Mouse (Mus musculus): ENCODE measurements around the gene Olfr539.
"Not testable (repeated sequence)": the region's sequence is repeated elsewhere in the genome, so short reads cannot be mapped to it uniquely, and the experiment has no call there.

The Olfr539 gene

DNA sequence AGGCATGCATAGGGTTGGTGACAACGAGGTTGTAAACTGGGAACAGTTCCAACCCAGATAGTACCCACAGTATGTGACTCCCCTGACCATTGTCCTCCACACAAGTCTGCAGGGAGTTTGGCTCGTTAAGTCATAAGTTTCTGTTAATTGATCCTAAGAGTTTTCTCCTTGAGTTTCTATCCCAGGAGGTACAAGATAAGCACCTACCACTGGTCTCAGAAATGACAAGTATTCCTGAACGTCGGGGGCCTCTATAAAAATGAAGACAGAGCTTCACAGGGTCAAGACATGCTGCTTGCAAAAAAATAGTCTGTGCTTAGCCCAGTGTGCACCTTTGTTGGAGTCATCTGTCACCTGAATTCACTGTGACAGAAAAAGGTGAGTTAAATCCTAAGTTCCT lies at the start of gene Olfr539:
Gene Olfr539, plus strand, starts transcription at position 301 of the 400 bp plus-strand sequence.
- DNase-seq (ENCODE audit: low spot score in 2 of 2) = no peak

DNA sequence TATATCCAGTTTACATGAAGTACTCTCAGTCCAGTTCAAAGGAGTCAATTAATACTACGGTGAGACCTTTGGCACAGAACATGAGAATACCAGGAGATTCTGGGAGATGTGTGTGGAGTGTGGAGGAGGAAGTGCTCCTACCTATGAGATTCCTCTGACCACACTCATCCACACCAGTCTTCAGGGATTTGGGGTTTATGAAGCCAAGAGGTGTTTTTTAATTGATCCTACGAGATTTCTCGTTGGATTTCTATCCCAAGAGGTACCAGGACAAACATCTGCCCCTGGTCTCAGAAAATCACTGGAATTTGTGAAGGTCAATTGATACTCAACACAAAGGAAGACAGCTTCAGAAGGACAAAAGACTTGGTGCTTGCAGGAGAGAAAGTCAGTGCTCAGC lies 31.1 kb upstream of the Olfr539 start, which contains the start of gene Olfr61:
Gene Olfr61, plus strand, starts transcription at position 301 of the 400 bp plus-strand sequence.
- not testable (repeated sequence) for DNase-seq (ENCODE audit: low spot score in 2 of 2)

DNA sequence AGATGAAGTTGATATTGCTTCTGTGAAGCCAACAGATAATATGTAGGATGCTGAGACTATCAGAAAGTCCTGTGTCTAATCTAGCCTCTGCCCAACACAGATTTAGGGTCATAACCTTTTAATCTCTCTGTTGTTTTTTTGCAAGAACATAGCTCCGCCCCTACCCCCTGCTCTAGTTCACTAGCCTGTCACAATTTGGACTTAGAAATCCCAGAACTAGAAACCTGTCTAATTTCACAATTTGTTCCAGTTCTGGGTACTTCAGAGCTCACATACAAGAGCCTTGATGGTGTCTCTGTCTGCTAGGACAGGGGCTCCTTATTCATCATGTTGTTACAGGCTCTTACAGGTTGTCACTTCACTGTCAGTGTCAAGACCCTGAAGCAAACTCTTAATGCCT lies 29.2 kb upstream of the Olfr539 start:
- no peak for DNase-seq (ENCODE audit: low spot score in 2 of 2)

DNA sequence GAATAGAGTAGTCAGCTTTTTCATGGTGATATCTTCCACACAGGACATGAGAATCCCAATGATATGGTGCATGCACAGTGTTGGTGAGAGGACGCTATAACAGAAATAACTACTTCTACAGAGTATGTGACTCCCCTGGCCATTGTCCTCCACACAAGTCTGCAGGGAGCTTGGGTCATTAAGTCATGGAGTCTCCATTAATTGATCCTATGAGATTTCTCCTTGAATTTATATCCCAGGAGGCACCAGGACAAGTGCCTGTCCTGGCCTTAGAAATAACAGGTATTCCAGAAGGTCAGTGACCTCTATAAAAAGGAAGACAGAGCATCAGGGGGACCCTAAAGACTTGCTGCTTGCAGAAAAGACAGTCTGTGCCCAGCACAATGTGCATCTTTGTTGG lies 13.6 kb upstream of the Olfr539 start, which contains the start of gene Olfr53:
Gene Olfr53, plus strand, starts transcription at position 301 of the 400 bp plus-strand sequence.
- no peak for DNase-seq (ENCODE audit: low spot score in 2 of 2)

DNA sequence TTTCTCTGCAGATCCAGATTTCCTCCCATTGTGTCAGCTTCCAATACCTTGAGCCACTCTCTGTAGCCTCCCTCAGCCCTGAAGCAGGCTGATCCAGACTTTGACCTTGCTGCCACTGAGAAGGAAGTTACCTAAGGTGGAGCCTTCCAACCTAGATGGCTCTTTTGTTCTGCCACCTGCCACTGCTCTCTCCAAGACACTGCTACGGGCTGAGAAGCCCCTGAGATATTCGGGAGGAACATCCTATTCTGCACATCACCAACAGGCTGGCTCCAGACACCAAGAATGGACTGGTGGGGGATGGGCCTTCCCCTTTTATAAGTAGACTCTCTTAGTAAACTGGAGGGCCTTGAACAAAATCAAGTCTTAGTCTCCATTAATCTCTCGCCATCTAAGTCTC lies 11.0 kb downstream of the Olfr539 start:
- DNase-seq (ENCODE audit: low spot score in 2 of 2) = not testable (repeated sequence)

DNA sequence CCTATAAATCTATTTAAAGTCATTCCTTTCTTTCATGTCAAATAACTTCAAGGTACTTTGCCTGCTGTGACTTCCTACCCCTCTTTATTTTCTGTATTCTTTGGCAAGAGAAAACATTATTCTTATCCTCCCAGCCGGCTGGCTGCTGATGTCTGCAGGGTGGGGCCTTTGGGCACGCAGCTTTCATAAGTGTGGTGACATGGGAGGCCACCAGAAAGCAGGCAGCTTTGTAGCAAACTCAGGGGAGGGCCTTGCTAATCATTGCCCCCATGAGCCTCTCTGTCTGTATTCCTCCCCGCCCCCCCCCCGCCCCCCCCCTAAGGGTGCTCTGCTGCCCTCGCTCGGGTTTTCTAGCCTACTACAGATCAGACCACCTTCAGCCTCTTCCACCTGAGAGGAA lies 16.1 kb downstream of the Olfr539 start:
- DNase-seq (ENCODE audit: low spot score in 2 of 2) = no peak

DNA sequence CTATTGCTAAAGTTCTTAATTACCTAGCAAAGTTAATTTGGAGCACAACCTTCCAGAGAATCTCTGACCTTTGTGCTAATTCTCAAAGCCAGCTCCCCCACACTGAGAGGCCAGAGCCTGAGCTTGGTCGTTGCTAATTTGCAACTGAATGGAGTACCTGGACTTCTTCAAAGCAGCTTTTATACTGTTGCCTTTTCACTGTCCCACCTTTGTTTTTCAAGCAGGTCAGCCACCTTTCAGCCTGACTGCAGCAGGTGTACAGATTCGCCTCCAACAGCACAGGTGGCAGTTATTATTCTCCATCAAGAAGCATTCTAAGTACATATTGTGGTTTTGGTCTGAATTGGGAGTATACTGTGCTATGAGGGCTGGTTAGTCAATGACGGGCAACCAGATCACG lies 19.9 kb downstream of the Olfr539 start:
- DNase-seq (ENCODE audit: low spot score in 2 of 2) = not testable (repeated sequence)

DNA sequence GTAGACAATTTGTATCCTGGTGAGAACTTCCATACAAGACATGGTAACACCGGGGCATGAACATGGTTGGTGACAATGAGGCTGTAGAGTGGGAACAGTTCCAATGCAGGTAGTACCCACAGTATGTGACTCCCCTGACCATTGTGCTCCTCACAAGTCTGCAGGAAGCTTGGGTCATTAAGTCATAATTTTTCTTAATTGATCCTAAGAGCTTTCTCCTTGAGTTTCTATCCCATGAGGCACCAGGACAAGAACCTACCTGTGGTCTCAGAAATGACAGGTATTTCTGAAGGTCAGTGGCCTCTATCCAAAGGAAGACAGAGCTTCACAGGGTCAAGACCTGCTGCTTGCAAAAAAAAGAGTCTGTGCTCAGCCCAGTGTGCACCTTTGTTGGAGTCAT lies 21.9 kb downstream of the Olfr539 start, which contains the start of gene Olfr45:
Gene Olfr45, plus strand, starts transcription at position 301 of the 400 bp plus-strand sequence.
- DNase-seq (ENCODE audit: low spot score in 2 of 2) = no peak

DNA sequence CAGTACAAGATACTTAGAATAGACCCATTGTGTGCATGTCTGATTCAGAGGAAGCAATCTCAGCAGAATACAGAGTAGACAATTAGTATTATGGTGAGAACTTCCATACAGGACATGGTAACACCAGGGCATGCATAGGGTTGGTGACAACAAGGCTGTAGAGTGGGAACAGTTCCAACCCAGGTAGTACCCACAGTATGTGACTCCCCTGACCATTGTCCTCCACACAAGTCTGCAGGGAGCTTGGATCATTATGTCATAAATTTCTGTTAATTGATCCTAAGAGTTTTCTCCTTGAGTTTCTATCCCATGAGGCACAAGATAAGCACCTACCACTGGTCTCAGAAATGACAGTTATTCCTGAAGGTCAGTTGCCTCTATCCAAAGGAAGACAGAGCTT lies 37.2 kb downstream of the Olfr539 start, which contains the start of gene Olfr541:
Gene Olfr541, plus strand, starts transcription at position 301 of the 400 bp plus-strand sequence.
- no peak for DNase-seq (ENCODE audit: low spot score in 2 of 2)

DNA sequence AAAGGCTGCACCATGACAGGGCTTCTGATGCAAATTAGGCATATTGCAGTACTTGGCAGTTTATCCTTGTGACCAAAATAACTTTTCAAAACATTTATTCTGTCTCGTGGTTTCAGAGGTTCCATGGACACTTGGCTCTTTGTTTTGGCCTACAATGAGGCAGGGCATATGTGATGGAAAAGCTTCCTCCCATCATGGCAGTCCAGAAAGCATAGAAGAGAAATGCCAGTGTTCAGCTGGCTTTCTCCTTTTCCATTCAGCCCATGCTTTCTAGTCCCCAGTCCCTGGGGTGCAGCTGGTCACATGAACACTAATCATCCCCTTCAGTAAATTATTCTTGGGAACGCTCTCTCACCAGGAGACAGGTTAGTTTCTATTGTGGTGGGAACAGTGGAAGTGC lies 46.6 kb downstream of the Olfr539 start:
- no peak for DNase-seq (ENCODE audit: low spot score in 2 of 2)

DNA sequence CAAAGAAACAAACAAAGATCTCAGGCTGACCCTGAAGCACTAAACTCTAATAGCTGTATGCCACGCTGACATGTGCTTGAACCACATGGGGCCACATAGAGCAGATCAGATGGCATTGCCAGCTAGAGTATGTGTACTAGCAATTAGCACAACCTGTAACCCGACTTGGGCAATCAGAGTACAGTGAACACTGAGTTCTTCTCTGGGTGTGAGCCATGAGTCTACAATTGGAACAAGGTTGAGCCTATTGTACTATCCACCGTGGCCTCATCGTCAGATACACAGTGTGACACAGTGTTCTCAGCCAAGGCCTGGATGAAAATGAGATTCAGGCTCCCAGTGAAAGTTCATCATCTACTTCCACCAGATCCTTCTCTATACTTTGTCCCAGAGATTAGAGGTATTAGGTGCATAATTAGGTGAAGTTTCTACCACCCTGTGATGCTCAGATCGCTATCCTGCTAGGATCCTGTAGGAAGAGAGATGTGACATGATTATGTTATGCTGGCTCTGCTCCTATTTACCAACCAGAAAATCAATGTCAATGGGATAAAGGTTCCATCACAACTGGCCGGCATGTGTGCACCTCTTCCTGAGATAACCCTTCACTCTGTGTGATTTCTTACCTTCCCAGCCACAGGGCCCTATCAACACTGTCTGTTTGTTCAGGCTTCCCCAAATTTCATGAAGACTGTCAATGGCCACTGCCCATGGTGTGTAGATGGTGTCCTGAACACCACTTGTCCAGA lies 48.0 kb downstream of the Olfr539 start:
- DNase-seq (ENCODE audit: low spot score in 2 of 2) = no peak

DNA sequence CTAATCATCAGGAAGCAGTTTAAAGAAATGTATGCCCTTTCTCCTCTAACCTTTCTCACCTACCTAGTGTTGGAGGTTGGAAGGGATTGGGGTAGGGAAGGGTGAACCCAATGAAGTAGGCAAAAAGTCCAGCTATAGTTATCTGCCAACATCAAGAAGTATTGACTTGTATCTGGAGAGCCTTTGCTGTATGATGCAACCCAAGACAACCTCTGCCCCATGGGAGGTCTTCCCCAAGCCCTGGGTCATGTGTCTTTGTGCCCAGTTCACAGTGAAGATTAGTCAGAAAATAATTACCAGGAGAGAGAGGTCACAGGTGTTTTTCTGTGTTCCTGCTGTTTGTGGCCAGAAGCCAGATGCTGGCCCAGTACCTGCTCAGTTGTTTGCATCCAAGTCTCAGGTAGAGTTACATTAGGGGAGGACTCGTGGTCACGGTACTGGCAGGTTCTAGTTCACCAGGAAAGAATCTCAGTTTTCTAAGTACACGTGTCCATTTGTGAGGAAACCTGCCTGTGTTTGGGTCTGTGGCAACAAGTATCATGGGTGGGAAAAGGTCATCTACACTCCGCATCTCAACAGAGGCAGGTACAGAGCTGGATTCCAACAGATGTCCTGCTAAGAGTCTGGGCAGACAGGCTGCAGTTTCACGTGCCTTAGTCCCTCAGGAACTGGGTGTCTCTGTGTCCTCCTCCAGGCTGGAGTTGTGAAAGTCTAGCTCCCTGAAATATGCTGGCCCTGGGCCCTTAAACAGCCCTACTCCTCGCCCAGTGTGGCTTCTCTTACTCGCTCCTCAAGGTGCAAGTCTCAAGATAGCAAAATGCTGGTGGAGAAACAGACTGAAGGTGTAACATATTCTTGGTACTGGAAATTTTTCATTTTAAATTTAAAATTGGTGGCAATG lies 57.7 kb downstream of the Olfr539 start:
- peak; percentile 11 to 46 for DNase-seq (ENCODE audit: low spot score in 2 of 2)

DNA sequence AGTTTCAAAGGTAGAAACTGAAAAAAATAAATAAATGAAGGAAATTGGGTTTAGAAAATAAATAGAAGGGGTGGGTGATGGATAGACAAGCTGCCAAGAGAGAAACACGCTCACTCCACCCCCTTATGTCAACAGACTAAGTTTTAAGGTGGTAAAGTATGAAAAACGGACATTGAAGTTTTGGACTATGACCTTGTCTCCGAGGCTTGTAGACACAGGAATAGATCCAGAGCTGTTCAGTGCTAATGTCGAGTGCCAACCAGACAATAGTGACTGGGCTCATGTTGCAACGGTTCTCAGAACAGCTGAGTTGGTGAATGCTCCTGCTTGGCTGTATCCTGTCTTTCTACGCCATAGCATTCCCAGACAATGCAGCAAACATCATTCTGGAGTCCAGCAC lies 61.4 kb downstream of the Olfr539 start:
- no peak for DNase-seq (ENCODE audit: low spot score in 2 of 2)

DNA sequence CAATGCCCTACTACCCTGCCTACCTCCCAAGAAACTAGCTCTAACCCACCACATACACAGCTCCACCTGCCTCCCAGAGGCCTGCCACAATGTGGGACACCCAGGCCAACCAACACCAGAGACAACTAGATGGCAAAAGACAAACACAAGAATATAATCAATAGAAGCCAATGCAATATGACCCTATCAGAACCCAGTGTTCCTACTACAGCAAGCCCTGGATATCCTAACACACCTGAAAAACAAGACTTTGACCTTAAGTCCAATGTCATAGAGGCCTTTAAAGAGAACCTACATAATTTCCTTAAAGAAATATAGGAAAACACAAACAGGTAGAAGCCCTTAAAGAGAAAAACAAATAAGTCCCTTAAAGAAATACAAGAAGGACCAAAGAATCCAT lies 65.8 kb downstream of the Olfr539 start:
- no peak for DNase-seq (ENCODE audit: low spot score in 2 of 2)

Data from right cerebral cortex, postnatal 36 days (tissue).